Mouse (Mus musculus): ENCODE measurements around the gene Mpig6b.

Gene Mpig6b

GRCm38 (mm10) chr17:35021163-35021808, 44.7 kb downstream of the Mpig6b start:
- DNase-seq (ENCODE audit: inconsistent age in 2 of 2, low spot score in 1 of 2), result peak; percentile 84 to 95

GRCm38 (mm10) chr17:35020551-35020950, 45.4 kb downstream of the Mpig6b start:
- DNase-seq (ENCODE audit: inconsistent age in 2 of 2, low spot score in 1 of 2), result no peak

GRCm38 (mm10) chr17:35019894-35020293, 46.1 kb downstream of the Mpig6b start:
- DNase-seq (ENCODE audit: inconsistent age in 2 of 2, low spot score in 1 of 2), result no peak

- DNase-seq (ENCODE audit: inconsistent age in 2 of 2, low spot score in 1 of 2), result no peak
Measured at GRCm38 (mm10) chr17:35018171-35018570, 47.8 kb downstream of the Mpig6b start.

GRCm38 (mm10) chr17:35017706-35018030, 48.3 kb downstream of the Mpig6b start:
- DNase-seq (ENCODE audit: inconsistent age in 2 of 2, low spot score in 1 of 2), result no peak

- DNase-seq (ENCODE audit: inconsistent age in 2 of 2, low spot score in 1 of 2), result no peak
Measured at GRCm38 (mm10) chr17:35016791-35017705, 48.9 kb downstream of the Mpig6b start.

GRCm38 (mm10) chr17:35016376-35016775, 49.6 kb downstream of the Mpig6b start, which contains the start of gene Vwa7:
Gene Vwa7 (plus strand): TSS chr17:35016579.
- peak; percentile 64 to 74 for DNase-seq (ENCODE audit: inconsistent age in 2 of 2, low spot score in 1 of 2)

GRCm38 (mm10) chr17:35015296-35015695, 50.7 kb downstream of the Mpig6b start:
- no peak for DNase-seq (ENCODE audit: inconsistent age in 2 of 2, low spot score in 1 of 2)

GRCm38 (mm10) chr17:35013221-35013620, 52.8 kb downstream of the Mpig6b start:
- DNase-seq (ENCODE audit: inconsistent age in 2 of 2, low spot score in 1 of 2), result no peak

All from adrenal gland, adult (tissue).